Mouse (Mus musculus): ENCODE data around the gene Lyl1.
A peak's percentile ranks its signal among the peaks of the same experiment; 100 is the strongest.

Gene Lyl1

DNA sequence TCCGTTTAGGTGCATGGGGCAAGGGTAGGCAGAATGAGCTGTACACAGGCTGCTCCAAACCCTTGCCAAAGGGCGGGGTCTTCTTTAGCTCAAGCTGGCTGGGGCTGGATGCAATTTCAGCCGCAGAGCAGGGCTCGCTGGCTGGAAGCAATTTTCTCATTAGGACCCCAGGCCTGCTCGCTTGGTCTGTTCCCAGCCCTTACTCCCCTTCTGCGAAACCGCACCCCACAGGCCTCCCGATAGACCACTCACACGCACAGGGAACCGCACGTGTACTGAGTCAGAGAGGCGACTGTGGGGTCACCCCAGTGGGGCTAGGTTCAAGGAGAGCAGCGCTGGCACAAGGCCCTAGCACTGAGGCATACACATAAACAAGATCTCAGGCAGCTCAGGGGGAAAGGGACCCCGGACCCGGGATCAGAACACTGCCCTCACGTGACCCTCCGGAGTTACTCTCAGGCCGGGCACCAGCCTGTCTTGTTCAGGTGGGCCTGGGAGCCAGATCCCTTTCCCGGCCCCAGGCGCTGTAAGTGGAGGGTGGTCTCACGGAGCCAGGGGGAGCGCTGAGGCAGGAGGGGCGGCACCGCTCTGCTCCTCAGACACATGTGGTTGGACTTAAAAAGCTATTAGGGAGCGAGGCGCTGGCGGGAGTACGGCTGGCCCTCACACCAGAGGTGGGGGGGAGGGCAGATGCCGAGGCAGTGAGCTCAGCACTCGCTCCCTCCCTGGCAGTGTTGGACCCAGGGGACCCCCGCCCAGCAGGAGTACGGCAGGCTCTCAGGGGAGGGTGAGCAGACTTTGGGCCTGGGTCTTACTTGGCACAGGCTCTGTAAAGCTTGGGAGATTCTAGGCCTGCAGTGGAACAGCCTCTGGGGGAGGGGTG is 41.2 kb downstream of the Lyl1 start:
- DNase-seq (ENCODE audit: extremely low spot score): peak; percentile 69

DNA sequence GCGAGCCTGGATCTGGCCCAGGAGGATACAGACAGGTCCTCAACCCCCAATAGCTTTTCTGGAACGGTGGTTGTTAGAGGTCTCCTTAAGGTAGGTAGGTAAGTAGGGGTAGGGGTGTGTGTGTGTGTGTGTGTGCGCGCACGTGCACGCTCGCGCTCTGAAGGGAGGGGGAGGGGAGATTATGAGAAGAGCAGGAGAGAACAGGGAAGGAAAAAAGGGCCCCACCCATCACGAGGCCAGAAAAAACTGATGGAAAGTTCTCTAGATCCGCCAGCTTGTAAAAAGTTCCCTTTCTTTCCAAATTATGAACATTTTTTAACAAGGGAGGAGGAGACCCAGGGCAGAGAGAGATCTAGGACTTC is 41.8 kb downstream of the Lyl1 start:
- no peak for DNase-seq (ENCODE audit: extremely low spot score)

DNA sequence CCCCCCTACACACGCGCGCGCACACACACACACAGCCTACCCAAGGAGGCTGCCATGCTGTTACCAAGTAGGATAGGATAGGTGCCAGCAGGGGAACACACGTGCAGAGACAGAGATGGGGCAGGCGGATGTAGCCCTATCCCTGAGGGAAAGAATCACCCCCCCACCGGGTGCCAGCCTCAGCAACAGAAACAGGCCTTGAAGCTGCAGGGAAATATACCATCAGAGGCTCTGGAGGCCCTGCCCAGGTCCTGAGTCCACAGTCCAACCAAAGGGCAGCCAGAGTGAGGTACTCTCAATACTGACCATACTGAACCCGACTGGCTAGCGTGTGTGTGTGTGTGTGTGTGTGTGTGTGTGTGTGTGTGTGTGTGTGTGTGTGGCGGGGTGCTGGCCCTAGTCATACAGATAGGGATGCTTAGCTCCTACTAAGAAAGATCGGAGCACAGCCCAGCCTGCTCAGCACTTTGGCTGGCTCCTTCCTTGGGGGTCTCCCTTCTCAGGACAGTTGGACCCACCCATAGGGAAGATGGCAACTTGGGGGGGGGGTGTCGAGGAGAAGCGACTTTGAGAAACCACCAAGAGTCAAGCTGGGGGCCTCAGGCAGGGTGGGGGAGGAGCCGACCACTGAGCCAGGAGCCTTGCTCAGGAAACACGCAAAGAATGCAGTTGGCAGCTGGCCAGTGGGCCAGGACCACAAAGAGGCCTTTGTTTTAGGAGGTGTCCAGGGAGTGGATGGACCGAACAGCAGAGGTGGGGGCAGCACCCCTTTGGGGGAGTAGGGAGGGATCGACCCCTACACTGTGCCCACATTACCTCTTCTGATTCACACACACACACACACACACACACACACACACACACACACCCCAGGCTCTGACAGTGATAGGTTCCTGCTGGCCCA is 42.5 kb downstream of the Lyl1 start:
- peak; percentile 43 for DNase-seq (ENCODE audit: extremely low spot score)

DNA sequence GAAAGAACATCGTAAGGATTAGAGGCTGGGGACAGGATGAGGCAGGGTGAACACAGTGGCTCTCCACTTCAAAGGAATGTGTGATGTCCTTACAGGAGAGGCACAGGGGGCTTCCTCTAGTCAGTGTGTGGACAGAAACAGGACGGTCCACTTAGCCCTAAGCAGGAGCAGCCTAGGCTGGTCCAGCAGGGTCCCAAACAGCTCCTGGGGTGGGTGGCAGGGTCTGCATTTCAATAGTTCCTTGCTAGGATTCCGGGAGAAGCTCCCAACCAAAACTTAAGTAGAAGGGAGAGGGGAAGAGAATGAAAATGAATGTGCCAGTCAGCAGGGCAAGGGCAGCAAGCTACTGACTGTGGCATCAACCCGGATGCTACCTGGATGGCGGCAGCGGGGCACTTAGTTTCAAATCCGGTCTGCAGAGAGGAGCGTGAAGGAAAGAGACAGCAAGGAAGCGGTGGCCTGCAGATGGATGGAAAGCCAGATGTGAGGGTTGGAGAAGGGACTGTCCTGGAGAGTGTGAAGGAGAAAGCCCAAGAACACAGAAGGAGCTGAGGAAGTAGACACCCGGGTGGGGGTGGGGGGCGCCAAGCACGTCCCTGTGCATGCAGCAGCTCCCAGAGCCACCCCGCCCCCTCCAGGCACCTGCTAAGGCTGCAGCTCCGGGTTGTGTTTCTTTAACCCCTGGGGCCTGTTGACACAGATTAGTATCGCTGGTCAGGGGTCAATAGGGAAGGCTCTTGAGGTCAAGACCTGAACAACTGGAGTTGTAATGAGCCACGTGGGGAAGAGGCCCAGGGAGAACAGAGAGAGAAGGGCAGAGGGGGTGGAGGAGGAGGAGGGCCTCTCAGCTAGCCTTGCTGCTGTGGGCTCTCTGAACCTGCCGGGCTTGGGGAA is 44.0 kb downstream of the Lyl1 start:
- DNase-seq (ENCODE audit: extremely low spot score): peak; percentile 91

DNA sequence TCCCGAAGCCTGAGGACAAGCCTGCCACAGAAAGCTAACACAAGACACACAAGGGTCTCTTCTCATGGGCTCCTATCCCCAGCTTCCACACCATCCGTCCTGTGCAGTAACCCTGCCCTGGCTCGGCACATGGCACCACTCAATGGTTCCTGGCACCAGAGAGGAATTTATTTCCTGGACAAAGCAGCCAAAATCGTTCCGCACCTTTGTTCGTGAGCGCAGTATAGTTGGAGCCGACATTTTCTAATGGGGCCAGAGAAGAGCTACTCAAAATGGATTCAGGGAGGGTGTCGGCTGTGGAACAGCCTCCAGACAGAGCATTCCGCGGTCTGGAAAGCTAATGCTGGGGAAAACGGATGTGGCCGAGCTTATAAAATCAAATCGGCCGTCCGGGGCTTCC is 48.3 kb downstream of the Lyl1 start:
- no peak for DNase-seq (ENCODE audit: extremely low spot score)

DNA sequence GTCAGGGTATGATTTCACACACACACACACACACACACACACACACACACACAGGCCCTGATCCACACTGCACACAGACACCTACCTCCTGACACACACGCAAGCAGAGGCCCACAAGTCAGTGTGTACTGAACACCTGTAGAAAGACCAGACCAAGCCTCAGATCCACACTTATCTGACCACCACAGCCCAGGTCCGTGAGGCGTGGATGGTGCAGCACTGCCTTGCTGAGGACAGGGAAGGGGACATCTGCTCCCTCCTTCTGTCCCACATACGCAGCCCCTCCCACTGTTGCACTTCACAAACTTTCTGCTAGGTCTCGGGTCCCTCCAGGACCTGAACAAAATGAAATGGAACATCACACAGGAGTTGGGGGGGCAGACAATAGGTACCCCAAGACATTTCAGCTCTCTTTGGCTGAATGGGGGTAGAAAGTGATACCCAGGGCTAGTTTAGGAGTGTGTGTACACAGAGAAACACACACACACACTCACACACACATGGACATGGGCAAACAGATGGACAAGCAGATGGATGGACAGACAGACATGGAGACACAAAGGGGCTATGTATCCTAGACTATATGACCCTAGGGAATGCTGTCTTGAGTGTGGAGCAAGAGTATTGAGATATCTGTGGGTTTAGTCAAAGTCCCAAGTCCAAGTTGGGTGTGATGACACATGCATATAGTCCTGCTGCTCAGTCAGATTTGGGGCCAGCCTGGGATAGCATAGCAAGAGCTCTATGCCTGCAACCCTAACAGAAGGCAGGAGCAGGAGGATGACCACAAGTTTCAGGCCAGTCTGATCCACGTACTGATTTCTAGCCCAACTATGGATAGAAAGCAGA is 51.7 kb downstream of the Lyl1 start:
- no peak for DNase-seq (ENCODE audit: extremely low spot score)
